In the genomic region with DNA sequence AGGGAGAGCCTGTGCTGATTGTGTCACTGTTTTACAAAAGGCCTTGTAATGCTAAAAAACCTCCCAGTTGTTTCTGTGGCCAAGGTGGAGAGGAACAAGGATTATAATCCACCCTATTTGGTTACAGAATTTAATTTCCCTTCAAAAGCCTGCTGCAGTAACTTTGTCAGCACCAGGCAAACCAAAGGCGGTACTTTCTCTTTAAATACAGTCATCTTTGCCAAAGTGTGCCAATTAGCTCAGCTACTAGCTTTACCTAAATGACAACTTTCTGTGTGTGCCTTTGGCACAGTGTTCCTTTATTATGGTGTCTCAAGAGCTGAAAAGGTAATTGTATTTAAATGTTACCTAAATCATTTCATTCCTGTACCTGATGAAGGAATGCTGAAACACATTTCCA, we compare ENCODE assay signal across 22 mouse cellular contexts.
DNase-seq lines count a peak whose midpoint lies in the region; ATAC-seq and TF ChIP-seq lines count a peak whose summit lies in the region.
"Had no signal": no experiment of that assay in that cellular context is flagged by ENCODE, and none has a peak within 500 bp of the region (broad histone marks: within the 10 kb centered on the region; RNA-seq: fewer than 3 reads in every experiment).

No protein-coding gene starts in this region.

- H3K9ac ChIP-seq in midbrain, embryonic 11.5 days (ENCODE audit: low read length) = no peak overlapping the region
- no peak overlapping the region for H3K9ac ChIP-seq in midbrain, postnatal 0 days (replicated peaks; ENCODE audit: low read length, poor library complexity, severe bottlenecking)
- H3K9ac ChIP-seq: embryonic facial prominence, embryonic 12.5 days; forebrain, embryonic 13.5 days; forebrain, postnatal 0 days had no signal

- H3K27me3 ChIP-seq in midbrain, embryonic 11.5 days (ENCODE audit: control insufficient read depth, insufficient read depth, low read length) = no peaks in the 10 kb centered on the region
- H3K27me3 ChIP-seq in midbrain, postnatal 0 days (ENCODE audit: insufficient read depth, low read length) = no peaks in the 10 kb centered on the region
- H3K27me3 ChIP-seq: CH12.LX; embryonic facial prominence, embryonic 12.5 days; forebrain, embryonic 13.5 days had no signal

- ATAC-seq in midbrain, embryonic 11.5 days (ENCODE audit: low FRiP score) = no peak
- no peak for ATAC-seq in midbrain, postnatal 0 days (ENCODE audit: low FRiP score)
- ATAC-seq in CD4-positive, CD25-positive, alpha-beta regulatory T cell, adult 4 months = no peak
- ATAC-seq: activated CD4-positive, CD25-positive, alpha-beta regulatory T cell, adult 4 months; forebrain, embryonic 13.5 days; forebrain, postnatal 0 days; Patski had no signal

- H3K27ac ChIP-seq in layer of hippocampus, adult 2 months = peak overlapping the region; percentile 32; the same call in 1 of the 2 replicates
- no peak overlapping the region for H3K27ac ChIP-seq in midbrain, embryonic 11.5 days (ENCODE audit: low read depth, low read length)
- H3K27ac ChIP-seq in midbrain, postnatal 0 days (ENCODE audit: low read depth, low read length) = no peak overlapping the region
- H3K27ac ChIP-seq: embryonic facial prominence, embryonic 10.5 days; embryonic facial prominence, embryonic 12.5 days; forebrain, embryonic 13.5 days had no signal

- H3K4me3 ChIP-seq in layer of hippocampus, adult 2 months = no peak overlapping the region
- no peak overlapping the region for H3K4me3 ChIP-seq in midbrain, embryonic 11.5 days (ENCODE audit: low read depth, low read length)
- H3K4me3 ChIP-seq in midbrain, postnatal 0 days (ENCODE audit: low read depth, low read length) = no peak overlapping the region
- H3K4me3 ChIP-seq: embryonic facial prominence, embryonic 10.5 days; embryonic facial prominence, embryonic 12.5 days; forebrain, embryonic 13.5 days had no signal

- H3K4me2 ChIP-seq in midbrain, embryonic 11.5 days = no peak overlapping the region
- H3K4me2 ChIP-seq in midbrain, postnatal 0 days (ENCODE audit: low read depth, low read length, poor library complexity, severe bottlenecking) = no peak overlapping the region
- H3K4me2 ChIP-seq: embryonic facial prominence, embryonic 12.5 days; forebrain, embryonic 13.5 days had no signal

- no peak for TF ChIP-seq CTCF in layer of hippocampus, adult 2 months (conservative IDR thresholded peaks at IDR 0.05)
- no peak for TF ChIP-seq CTCF in midbrain, postnatal 0 days (IDR thresholded peaks at IDR 0.05)
- TF ChIP-seq CTCF in brain, embryonic 14.5 days (IDR thresholded peaks at IDR 0.05; ENCODE audit: borderline replicate concordance, extremely low read depth, insufficient read depth, insufficient read length) = no peak

- DNase-seq in layer of hippocampus, adult 2 months (ENCODE audit: low spot score in 2 of 2) = no peak
- DNase-seq in layer of hippocampus, postnatal 14 days (ENCODE audit: low spot score in 2 of 2) = no peak
- peak; percentile 69 for DNase-seq in midbrain, embryonic 11.5 days (ENCODE audit: low spot score, missing footprints)
- DNase-seq in midbrain, postnatal 0 days (ENCODE audit: low spot score) = no peak
- DNase-seq in ZHBTc4 (ENCODE audit: low read depth, low spot score) = peak; percentile 6
- peak; percentile 51 for DNase-seq in brain, embryonic 14.5 days (ENCODE audit: low read depth)
- no peak for DNase-seq in cerebellum, adult 8-10 months
- DNase-seq: adrenal gland, adult 8-10 months; adrenal gland, postnatal 14 days; adrenal gland, postnatal 36 days; cerebellum, adult 11-12 months; cerebellum, adult 9-11 months; cerebellum, postnatal 36 days; forebrain, postnatal 0 days had no signal

- 58% methylated on average over 1 of the region's 1 CpGs for WGBS in midbrain, embryonic 11.5 days
- WGBS in midbrain, postnatal 0 days = 49% methylated on average over 1 of the region's 1 CpGs

- no peaks in the 10 kb centered on the region for H3K4me1 ChIP-seq in midbrain, embryonic 11.5 days (ENCODE audit: control insufficient read depth, insufficient read depth, low read length)
- H3K4me1 ChIP-seq in midbrain, postnatal 0 days (ENCODE audit: insufficient read depth, low read length) = no peaks in the 10 kb centered on the region
- H3K4me1 ChIP-seq: embryonic facial prominence, embryonic 10.5 days; embryonic facial prominence, embryonic 12.5 days had no signal

- H3K36me3 ChIP-seq in midbrain, embryonic 11.5 days (ENCODE audit: control insufficient read depth, insufficient read depth, low read length) = no peaks in the 10 kb centered on the region
- no peaks in the 10 kb centered on the region for H3K36me3 ChIP-seq in midbrain, postnatal 0 days (ENCODE audit: insufficient read depth, low read length)
- H3K36me3 ChIP-seq: embryonic facial prominence, embryonic 10.5 days; embryonic facial prominence, embryonic 12.5 days; G1E had no signal

- no peak for TF ChIP-seq POLR2A in brain, embryonic 14.5 days (IDR thresholded peaks at IDR 0.05; ENCODE audit: borderline replicate concordance, extremely low read depth, insufficient read depth, insufficient read length, poor library complexity, severe bottlenecking)

- H3K9me3 ChIP-seq in midbrain, embryonic 11.5 days (ENCODE audit: control insufficient read depth, low read length) = no peaks in the 10 kb centered on the region
- H3K9me3 ChIP-seq in midbrain, postnatal 0 days (ENCODE audit: low read length) = no peaks in the 10 kb centered on the region
- H3K9me3 ChIP-seq: embryonic facial prominence, embryonic 10.5 days; embryonic facial prominence, embryonic 12.5 days; forebrain, embryonic 13.5 days; G1E had no signal

Comparison
In these comparisons a context has a peak if more than half of its experiments do, and no peak if none do; other contexts are left out.
1. DNase-seq: peak in midbrain, embryonic 11.5 days (single experiment), ZHBTc4 (single experiment) and brain, embryonic 14.5 days (single experiment); none in layer of hippocampus, adult 2 months (0 of 2), layer of hippocampus, postnatal 14 days (0 of 2), midbrain, postnatal 0 days (single experiment) and cerebellum, adult 8-10 months (single experiment).